Comparison of ENCODE assay signal across 8 mouse cellular contexts in the genomic region with DNA sequence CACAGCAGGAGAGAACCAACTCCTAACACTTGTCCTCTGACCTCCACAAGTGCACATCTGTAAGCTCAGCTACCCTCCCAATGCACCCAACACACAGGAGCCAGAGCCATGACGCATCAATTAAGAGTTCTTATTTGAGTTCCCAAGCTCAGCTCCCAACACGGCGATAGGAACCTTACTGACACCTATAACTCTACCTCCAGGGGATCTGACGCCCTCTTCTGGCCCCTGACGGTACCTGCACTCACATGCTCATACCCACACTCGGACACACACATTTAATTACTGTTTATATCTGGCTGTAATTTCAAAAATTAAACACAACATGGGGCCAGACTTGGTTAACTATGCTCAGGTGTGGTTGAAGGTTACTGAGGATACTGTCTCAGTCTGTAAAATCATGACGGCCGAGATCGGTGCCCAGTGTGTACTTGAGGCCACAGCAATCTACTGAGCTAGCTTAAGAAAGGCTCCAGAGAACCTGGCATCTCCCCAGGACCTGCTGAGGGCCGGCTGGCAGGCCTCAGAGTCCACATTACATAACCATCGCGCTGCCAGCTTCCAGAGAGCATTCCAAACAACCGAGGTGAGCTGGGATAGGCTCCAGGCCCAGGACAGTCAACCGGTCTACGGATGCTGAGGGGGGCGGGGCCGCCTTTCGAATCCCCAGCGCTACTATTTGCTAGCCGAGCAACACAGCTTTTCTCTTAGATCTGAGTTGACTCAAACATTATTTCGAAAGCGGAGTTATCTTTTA.
DNase-seq lines count a peak whose midpoint lies in the region; ATAC-seq and TF ChIP-seq lines count a peak whose summit lies in the region.

No protein-coding gene starts in this region.

- no peaks in the 10 kb centered on the region for H3K9me3 ChIP-seq in neural tube, embryonic 15.5 days (replicated peaks)
- peaks cover 8% of the 10 kb centered on the region; the same call in 1 of the 2 replicates for H3K9me3 ChIP-seq in forebrain, embryonic 10.5 days

- no peak overlapping the region for H3K9ac ChIP-seq in neural tube, embryonic 15.5 days (replicated peaks)

- peaks cover 17% of the 10 kb centered on the region for H3K4me1 ChIP-seq in neural tube, embryonic 15.5 days
- H3K4me1 ChIP-seq in thymus, adult 2 months (replicated peaks; ENCODE audit: control insufficient read depth, insufficient read depth, low read length): no peaks in the 10 kb centered on the region
- H3K4me1 ChIP-seq in forebrain, embryonic 10.5 days: peaks cover 33% of the 10 kb centered on the region

- no peak overlapping the region for H3K4me3 ChIP-seq in neural tube, embryonic 15.5 days (replicated peaks)
- H3K4me3 ChIP-seq in thymus, adult 2 months (ENCODE audit: control insufficient read depth, insufficient read depth, low read length): no peak overlapping the region
- H3K4me3 ChIP-seq in forebrain, embryonic 10.5 days: no peak overlapping the region

- WGBS in neural tube, embryonic 15.5 days: 86% methylated on average over 22 of the region's 22 CpGs
- WGBS in thymus, adult 2 months: 95% methylated on average over 22 of the region's 22 CpGs
- WGBS in forebrain, embryonic 10.5 days: 94% methylated on average over 22 of the region's 22 CpGs

- no peak overlapping the region for H3K4me2 ChIP-seq in neural tube, embryonic 15.5 days

- no peaks in the 10 kb centered on the region for H3K36me3 ChIP-seq in neural tube, embryonic 15.5 days
- no peaks in the 10 kb centered on the region for H3K36me3 ChIP-seq in thymus, adult 2 months (ENCODE audit: control insufficient read depth, insufficient read depth, low read length)
- H3K36me3 ChIP-seq in forebrain, embryonic 10.5 days (replicated peaks): peaks cover 12% of the 10 kb centered on the region

- no peak for ATAC-seq in neural tube, embryonic 15.5 days (ENCODE audit: low FRiP score)

- no peak for TF ChIP-seq POLR2A in thymus, adult 2 months (IDR thresholded peaks at IDR 0.05; ENCODE audit: control insufficient read depth, extremely low read depth, insufficient read depth, low read length, poor library complexity)

- no peak for TF ChIP-seq CTCF in thymus, adult 2 months (IDR thresholded peaks at IDR 0.05; ENCODE audit: borderline replicate concordance, control insufficient read depth, extremely low read depth, insufficient read depth, low read length, poor library complexity)

- H3K27me3 ChIP-seq in neural tube, embryonic 15.5 days (replicated peaks): no peaks in the 10 kb centered on the region
- no peaks in the 10 kb centered on the region for H3K27me3 ChIP-seq in thymus, adult 2 months (ENCODE audit: control insufficient read depth, insufficient read depth, low read length)
- H3K27me3 ChIP-seq in forebrain, embryonic 10.5 days (ENCODE audit: poor library complexity, severe bottlenecking): no peaks in the 10 kb centered on the region

- DNase-seq in urinary bladder, adult 2 months (ENCODE audit: low spot score): peak; percentile 27
- DNase-seq in urinary bladder, postnatal 4 days (ENCODE audit: low spot score in 2 of 2): no peak
- DNase-seq in cerebellum, postnatal 25 days: peak; percentile 97 to 98
- DNase-seq in kidney, adult 9 months: peak; percentile 97
- peak; percentile 76 to 85 for DNase-seq in lung, adult 18-20 months
- no peak for DNase-seq in thymus, adult 2 months
- DNase-seq in forebrain, embryonic 10.5 days (ENCODE audit: extremely low spot score, low spot score): no peak

- H3K27ac ChIP-seq in neural tube, embryonic 15.5 days (replicated peaks): no peak overlapping the region
- H3K27ac ChIP-seq in thymus, adult 2 months (ENCODE audit: control insufficient read depth, insufficient read depth, low read length): no peak overlapping the region
- no peak overlapping the region for H3K27ac ChIP-seq in forebrain, embryonic 10.5 days

Comparison
In these comparisons a context has a peak if more than half of its experiments do, and no peak if none do; other contexts are left out.
1. DNase-seq: peak in urinary bladder, adult 2 months (single experiment), cerebellum, postnatal 25 days (2 of 2), kidney, adult 9 months (single experiment) and lung, adult 18-20 months (2 of 2); none in urinary bladder, postnatal 4 days (0 of 2), thymus, adult 2 months (single experiment) and forebrain, embryonic 10.5 days (single experiment).